Mouse (Mus musculus) embryonic fibroblast, embryonic 13.5 days (primary cell): Measurements from ENCODE around the gene Kprp.

Experiments used
- CTCF ChIP-seq: IDR thresholded peaks from 2 replicates; pipeline ENCODE4 v1.5.1; 2011; ENCODE audit warnings: mild to moderate bottlenecking, control low read depth, low read length, moderate library complexity, borderline replicate concordance; ENCODE audit not compliant: insufficient read depth
- POLR2A ChIP-seq: IDR thresholded peaks from 2 replicates; pipeline ENCODE4 v1.6.1; 2011; ENCODE audit warnings: low read depth, mild to moderate bottlenecking, control low read depth, low read length, moderate library complexity

DNA sequence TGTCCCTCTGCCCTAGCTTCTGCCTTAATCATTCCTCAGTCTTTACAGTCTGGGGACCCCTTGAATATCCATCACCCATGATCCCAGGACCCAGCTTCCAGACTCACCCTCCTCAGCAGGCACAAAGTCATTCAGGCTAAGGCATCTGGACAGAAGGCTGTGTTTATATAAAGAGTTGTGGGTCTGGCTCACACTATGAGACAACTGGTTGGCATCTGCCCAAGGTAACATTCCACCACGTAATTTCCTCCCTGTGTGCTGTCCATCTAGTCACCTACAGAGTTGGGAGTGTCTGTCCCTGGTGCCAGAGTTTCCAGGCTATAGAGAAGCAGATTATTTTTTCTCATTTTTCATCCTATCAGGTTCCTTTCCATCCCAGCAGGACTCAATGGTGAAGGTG, at the start of gene Kprp:
- TF ChIP-seq POLR2A (no peak), CTCF (no peak)
